Mouse (Mus musculus): ENCODE data around the gene Med26.

GRCm38 (mm10) chr8:72459881-72460533 lies 88.1 kb downstream of the Med26 start:
- TF ChIP-seq CHD2 (IDR thresholded peaks at IDR 0.05; ENCODE audit: low read depth, low read length) (no peak), ZC3H11A (IDR thresholded peaks at IDR 0.05; ENCODE audit: borderline replicate concordance, low read depth, low read length) (no peak), ZNF384 (IDR thresholded peaks at IDR 0.05; ENCODE audit: low read depth, low read length) (no peak)
